Mouse (Mus musculus): ENCODE results near the gene Ntrk2.

The Ntrk2 gene

GRCm38 (mm10) chr13:58966466-58966865 lies 160.1 kb downstream of the Ntrk2 start:
- no peak for DNase-seq (ENCODE audit: low spot score)

- DNase-seq (ENCODE audit: low spot score): no peak
These were observed 161.8 kb downstream of the Ntrk2 start for GRCm38 (mm10) chr13:58968168-58968567.

- DNase-seq (ENCODE audit: low spot score): peak; percentile 68
These were observed 165.1 kb downstream of the Ntrk2 start for GRCm38 (mm10) chr13:58971449-58971903.

GRCm38 (mm10) chr13:58972511-58972910 lies 166.1 kb downstream of the Ntrk2 start:
- DNase-seq (ENCODE audit: low spot score): no peak

GRCm38 (mm10) chr13:58996447-58996846 lies 190.1 kb downstream of the Ntrk2 start:
- no peak for DNase-seq (ENCODE audit: low spot score)

GRCm38 (mm10) chr13:58997763-58998162 lies 191.4 kb downstream of the Ntrk2 start:
- DNase-seq (ENCODE audit: low spot score): no peak

DNA sequence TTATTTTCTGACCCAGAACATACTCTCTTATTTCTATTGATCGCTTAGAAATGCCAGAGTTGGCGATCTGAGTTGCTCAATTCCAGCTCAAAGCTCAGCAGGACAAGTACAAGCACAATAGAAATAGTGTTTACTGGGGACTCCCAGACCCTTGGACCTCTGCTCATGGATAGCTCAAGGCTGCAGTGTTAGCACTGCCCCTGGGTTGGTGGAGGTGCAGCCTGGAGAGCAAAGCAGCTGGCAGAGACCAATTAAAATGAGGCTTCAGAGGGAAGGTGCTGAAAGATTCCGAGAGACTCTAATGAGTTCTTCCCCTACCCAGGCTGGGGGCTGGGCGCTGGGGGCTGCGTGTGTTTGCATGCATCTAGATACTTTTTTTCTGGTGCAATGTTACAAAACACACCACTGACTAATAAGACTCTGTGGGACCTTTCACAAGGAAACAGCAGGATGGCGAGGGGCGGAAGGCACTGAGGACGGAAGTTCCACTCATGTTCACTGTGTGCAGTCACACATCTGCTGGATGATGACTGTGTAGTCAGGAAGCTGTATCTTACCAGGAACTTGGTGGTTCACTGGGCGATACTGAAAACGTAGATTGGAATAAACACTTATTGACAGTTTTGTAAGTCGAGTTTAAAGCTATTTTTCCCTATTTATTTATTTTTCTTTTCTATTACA lies 193.1 kb downstream of the Ntrk2 start:
- DNase-seq (ENCODE audit: low spot score): peak; percentile 44

- DNase-seq (ENCODE audit: low spot score): no peak
These were observed 196.8 kb downstream of the Ntrk2 start for GRCm38 (mm10) chr13:59002943-59003806.

GRCm38 (mm10) chr13:59003807-59004173 lies 197.4 kb downstream of the Ntrk2 start:
- DNase-seq (ENCODE audit: low spot score): no peak

DNA sequence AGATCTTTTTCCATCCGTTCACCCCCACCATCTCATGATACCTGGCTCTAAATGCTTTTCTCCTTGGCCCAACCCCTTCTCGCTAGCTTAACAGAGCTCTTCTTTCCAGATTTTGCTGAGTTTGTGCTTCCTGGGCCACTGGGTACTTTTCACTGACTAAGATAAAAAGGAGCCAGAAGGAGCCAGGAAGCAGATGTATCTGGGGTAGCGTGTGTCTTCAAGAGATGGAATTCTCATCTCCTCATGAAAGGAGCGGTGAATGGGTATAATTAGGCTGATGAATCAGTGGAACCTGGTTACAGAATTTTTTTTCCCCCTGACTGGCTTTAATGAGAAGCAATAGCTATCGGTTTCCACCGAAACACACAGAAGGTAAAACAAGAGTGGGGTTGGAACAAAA lies 198.2 kb downstream of the Ntrk2 start:
- DNase-seq (ENCODE audit: low spot score): no peak

DNA sequence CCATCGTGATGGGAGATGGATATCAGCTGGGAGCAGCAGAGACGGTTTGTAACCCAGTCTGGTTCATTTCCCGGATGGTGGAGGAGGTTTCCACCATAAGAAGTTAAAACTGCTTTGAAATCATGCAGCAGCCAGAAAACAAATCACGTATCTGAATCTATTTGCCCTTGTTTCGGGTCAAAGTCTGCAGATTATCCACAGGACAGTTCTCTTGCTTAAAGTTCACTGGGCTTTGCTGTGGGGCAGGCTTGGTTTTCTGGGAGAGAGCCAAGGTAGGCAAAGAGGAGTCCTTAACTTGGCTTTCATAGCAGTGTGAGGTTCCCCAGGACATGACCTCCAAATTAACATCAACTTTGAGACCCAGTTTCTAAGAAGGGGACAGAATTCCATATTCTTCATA lies 203.5 kb downstream of the Ntrk2 start:
- no peak for DNase-seq (ENCODE audit: low spot score)

DNA sequence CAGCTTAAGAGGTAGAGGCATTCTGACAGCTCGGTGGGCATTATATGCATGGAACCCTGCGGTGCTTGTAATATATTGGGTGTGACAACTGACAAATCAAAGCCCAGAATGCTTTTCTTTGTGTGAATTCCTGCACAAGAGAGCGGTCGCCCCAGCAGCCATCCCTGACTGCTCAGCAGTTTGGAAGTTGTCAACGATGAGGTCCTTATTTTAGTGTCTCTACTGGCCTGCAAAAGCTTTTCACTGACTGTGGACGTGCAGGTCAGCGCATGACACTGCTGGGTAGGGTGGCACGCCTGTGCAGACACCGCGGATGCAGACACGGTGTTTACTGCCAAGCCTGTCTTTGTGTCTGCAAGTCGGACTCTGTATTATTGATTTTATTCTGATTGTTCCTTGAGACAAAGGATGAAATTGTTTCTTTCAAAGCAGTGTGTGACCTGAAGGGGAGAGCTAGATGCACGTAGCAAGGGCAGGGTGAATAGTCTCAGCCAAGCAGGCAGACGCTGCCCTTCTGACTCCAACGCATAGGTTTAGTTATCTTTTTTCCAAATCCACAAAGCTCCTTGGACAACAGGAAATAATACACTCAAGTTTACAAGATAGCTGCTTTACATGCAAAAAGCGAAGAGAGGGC lies 204.6 kb downstream of the Ntrk2 start:
- DNase-seq (ENCODE audit: low spot score): peak; percentile 51

DNA sequence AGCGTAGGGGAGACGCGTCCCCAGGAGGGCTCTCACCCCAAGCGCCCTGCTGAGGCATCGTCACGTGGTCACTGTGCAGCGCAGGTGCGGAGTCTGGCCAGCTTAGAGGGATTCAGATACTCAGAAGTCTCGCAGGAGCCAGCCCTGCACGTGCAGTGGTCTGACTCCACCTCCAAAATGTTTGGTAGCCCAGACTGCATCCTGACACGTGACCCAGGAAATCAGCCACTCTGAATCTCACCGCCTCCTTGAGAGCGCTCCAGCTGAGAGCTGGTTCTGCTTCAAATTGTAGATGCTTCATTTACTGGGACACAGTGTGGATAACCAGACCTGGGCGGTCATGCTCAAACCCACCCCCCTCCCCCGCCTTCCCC lies 205.1 kb downstream of the Ntrk2 start:
- peak; percentile 79 for DNase-seq (ENCODE audit: low spot score)

GRCm38 (mm10) chr13:59015360-59015759 lies 209.0 kb downstream of the Ntrk2 start:
- no peak for DNase-seq (ENCODE audit: low spot score)

GRCm38 (mm10) chr13:59017121-59017520 lies 210.8 kb downstream of the Ntrk2 start:
- DNase-seq (ENCODE audit: low spot score): no peak

- no peak for DNase-seq (ENCODE audit: low spot score)
These were observed 216.1 kb downstream of the Ntrk2 start for GRCm38 (mm10) chr13:59022251-59023042.

GRCm38 (mm10) chr13:59025653-59026052 lies 219.3 kb downstream of the Ntrk2 start:
- DNase-seq (ENCODE audit: low spot score): no peak

DNA sequence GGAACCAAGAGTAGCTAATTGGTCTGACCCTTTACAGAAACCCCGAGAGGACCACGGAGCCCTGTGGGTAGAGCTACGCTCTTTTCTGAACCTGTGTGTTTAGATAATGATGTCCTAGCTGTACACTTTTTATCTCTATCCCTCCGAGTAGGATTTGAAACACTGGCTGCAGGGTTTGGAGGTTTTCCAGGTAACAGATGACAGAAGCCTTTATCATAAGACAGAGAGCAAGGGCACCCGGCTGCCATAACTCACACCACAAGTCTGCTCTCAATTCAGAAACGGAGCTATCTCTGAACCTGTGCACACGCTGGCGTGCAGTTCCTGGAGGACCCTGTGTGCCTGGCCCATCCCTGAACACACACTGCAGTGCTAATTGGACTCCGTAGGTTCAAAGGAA lies 221.1 kb downstream of the Ntrk2 start:
- DNase-seq (ENCODE audit: low spot score): no peak

DNA sequence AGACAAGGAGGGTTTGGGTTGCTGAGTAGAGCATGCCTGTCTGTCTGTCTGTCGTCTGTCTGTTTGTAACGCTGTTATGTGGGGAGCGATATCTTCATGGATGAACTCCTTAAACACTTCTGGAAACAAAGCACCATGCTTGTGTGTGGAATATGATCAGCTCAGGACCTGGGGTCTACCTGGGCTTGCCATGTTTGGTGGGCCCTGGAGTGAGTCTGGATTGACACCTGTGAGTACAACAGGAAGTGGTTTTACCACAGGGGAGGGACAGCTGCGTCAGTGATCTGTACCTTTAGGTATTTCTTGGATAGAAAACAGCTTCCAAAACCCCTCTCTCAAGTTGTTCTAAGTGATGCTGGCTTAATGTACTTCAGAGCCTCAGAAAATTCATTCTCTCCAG lies 222.2 kb downstream of the Ntrk2 start:
- DNase-seq (ENCODE audit: low spot score): no peak

DNA sequence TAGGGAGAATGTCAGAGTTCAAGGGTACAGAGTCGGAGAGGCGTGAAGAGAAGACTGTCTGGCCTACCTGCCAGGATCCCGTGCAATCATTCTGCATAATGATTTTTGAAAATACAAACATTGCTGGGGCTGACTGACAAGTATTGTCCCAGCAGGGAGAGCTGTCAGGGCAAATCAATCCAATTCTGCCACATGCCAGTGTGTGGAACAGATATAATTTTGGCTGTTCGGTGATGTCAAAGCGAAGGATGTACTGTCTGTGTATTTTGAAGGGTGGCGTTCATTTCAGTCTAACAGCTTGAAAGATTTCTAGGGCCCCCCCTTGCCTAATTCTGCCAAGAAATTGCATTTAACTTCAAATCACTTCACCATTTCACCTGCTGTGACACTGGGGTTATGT lies 224.2 kb downstream of the Ntrk2 start:
- DNase-seq (ENCODE audit: low spot score): peak; percentile 20

GRCm38 (mm10) chr13:59040156-59040915 lies 234.0 kb downstream of the Ntrk2 start:
- DNase-seq (ENCODE audit: low spot score): no peak
